Mouse (Mus musculus) kidney, adult 2 months (tissue): Measurements from ENCODE around the gene Proser2.

Experiments used
- CTCF ChIP-seq: fragments of 200-500 bp; conservative IDR thresholded peaks from 2 replicates; pipeline ENCODE4 v1.5.1; 2011; ENCODE audit warnings: low read depth, mild to moderate bottlenecking, control low read depth, low read length, moderate library complexity, mixed read lengths; ENCODE audit not compliant: insufficient read depth, insufficient read length
- POLR2A ChIP-seq: fragments of 200-500 bp; IDR thresholded peaks from one replicate; pipeline ENCODE4 v1.6.1; 2011; ENCODE audit warnings: low read depth, low read length, control low read depth

- no peak for TF ChIP-seq CTCF
- TF ChIP-seq POLR2A, result no peak
These were observed 81.0 kb downstream of the Proser2 start for GRCm38 (mm10) chr2:6049018-6049417.
